Mouse (Mus musculus): ENCODE data around the gene Znhit3.

Znhit3 gene

DNA sequence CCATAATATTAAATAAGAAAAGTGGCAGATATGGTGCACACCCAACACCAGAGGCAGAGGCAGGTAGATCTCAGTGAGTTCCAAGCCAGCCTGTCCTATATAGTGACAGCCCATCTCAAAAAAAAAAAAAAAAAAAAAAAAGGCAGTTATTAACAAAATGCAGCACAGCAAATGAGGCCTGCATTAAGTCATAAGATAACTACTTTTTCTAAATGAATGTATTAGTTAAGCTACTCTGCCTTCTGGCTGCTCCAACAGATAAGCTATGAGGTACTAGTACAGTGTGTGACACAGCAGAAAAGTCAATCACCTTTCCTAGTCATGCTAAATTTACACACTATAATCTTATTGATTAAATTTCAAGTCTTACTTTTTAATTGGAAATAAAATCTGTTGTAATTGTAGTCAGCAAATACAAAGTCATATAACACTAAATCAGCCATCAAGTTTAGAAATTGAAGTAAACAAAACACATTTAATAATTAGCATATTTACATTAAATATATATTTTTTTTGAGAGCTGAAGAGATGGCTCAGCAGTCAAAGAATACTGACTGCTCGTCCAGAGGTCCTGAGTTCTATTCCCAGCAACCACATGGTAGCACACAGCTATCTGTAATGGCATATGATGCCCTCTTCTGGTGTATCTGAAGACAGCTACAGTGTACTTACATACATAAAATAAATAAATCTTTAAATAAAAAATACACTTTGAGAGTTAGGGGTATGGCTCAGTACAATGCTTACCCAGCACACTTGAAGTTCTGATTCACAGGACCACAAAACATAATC is 42.9 kb downstream of the Znhit3 start:
- no peak for DNase-seq

DNA sequence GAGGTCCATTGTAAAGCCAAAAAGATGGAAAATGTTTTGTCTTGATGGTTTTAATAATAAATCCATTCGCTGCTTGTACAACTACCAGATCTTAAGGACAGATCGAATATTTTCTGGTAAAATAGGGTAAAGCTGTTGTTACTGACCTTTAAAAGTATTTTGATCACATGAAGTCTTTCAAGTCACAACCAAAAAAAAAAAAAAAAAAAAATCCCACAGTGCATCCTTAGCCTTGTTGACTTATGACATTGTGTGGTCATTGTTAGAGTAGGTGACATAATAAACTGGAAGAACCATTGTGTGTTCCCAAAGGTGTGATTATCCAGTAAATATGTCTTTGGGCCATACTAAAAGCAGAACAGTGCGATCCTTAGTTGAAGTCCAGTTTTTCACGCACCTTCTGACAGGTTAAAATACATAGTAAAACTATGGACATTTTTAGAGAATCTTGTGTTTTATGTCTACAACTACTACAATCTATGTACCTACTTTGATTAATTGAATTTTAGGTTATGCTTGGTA is 44.6 kb downstream of the Znhit3 start:
- DNase-seq: no peak

DNA sequence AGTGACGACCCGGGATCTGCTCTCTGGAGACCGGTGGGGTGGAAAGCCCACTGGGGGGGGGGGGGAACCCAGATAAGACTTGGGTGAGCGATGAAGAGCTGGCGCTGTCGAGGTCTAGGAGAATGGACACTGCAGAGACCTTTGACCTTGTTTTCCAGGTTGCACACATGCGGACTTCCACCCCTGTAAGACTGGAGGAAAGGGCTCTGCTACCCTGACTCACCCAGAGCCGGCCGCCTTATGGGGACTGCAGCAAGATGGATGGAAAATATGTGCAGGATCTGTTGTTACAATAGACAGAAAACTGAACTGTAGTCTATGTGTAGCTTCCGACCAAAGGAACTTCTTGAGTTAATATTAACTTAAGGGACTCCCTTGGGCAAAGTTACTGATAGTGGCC is 45.1 kb downstream of the Znhit3 start:
- DNase-seq: no peak

DNA sequence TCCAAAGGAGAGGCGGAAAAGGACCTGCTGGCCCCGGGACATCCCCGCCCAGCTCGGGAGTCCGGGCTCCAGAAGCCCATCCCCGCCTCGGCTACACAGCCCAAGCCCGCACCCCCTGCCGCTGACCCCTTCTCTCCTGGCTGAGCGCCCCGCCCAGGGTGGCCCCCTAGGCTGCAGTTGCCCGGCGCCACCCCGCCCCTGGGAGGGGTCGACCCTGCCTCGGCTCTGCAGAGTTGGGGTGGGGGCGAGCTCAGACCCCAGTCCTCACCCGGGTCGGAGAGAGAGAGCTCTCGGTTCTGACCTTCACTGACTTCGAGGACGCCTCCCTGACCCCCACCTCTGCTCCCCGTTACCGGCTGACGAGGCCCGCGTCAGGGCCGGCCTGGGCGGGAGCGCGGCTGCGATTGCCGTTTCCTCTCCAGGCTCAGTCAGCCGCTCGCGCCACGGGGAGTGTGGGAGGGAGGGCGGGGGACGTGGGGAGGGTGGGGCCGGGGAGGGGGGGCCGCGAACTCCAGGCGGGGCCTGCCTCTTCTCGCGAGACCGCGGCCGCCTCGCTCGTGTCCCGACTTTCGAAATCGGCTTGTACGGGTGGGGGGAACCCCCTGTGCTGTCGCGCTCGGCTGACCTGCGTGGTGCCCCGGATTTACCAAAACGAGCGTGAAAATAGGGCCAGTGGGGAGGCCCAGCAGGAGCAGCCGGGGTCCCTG is 45.7 kb downstream of the Znhit3 start, which contains the start of gene Ggnbp2:
TSS of gene Ggnbp2 (minus strand) at position 481 of the 707 bp plus-strand sequence.
- DNase-seq: peak; percentile 94

DNA sequence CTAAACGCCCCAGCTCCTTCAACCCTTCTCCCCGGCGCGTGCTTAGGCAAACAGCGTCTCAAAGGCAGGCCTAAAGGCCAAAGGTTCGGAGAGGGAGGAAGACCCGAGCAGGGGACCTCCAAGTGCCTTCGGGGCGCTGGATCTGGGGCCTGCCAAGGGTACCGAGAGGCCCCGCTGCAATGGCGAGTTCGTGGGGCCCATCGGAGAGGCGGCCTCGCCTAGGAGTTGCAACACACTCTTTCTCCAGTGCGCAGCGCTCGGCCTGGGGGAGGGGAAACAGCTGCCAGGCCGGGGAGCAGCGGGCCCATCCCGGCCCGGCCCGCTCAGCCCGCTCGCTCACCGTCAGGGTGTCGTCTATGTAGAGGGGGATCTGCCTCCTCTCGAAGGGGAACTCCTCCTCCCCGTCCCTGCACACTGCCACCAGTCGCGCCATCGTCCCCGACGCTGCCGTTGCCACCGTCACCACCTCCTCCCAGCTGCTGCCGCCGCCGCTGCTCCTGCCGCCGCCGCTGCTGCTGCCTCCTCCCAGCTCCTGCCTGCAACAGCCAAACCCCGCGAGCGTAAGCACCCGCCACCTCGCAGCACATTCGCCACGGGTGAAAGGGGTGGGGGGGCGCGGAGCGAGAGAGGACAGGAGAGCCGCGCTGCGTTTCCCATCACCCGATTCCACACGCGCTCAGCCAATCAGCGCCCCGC is 46.5 kb downstream of the Znhit3 start:
- peak; percentile 94 for DNase-seq

DNA sequence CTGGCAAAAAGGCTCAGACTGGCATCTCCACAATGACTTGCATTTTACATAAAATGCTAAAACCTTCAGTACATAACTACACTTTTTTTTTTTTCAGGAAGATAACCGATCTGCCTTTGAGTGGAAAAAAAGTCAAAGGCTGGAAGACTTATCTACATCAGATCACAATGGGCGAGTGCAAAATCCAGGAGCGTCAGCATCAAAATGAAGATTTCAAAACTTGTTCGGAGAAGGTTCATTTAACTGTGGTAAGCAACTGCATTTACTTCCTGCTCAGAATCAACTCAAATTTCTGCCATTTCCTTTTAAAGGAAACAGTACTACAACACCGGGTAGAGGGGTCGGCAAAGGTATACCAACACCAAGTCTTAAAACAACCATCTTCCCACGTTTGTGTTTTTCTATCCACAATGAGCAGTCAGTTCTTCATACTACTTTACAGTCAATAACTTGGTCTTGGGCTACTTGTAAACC is 47.3 kb downstream of the Znhit3 start:
- peak; percentile 17 for DNase-seq

DNA sequence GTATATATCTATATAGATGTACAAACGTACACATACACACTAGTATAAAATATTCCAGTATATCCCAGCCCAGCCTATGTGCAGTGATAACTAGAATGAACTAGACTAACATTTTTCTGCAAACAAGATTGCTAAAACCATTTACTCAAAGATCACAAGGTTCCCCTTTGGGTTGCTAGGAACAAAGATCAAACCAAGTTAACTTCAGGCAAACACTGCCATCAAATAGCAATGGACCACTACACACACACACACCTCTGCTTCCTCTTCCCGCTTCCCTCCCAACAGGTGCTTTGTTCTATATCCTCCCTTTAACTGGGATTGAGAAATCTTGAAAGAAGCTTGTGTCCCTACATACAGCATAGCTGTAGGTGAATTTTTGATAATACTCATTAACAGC is 48.6 kb downstream of the Znhit3 start:
- no peak for DNase-seq

DNA sequence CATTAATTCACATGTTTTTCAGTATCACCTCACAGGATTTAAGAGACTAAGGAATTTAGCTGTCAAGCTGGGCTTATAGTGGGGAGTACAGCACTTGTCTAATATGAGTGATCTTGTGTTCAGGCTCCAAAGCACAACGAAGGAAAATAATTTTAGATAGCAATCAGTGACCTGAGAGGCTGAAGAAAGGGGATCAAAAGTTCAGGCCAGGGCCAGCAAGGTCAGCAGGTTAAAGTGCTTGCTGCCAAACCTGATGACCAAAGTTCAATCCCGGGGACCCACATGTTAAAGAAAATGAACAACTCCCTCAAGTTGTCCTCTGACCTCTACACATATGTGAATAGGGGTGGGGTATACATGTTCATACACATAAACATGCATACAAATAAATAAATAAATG is 50.9 kb downstream of the Znhit3 start:
- no peak for DNase-seq
